Comparison of ENCODE assay signal across 11 mouse cellular contexts in the genomic region with DNA sequence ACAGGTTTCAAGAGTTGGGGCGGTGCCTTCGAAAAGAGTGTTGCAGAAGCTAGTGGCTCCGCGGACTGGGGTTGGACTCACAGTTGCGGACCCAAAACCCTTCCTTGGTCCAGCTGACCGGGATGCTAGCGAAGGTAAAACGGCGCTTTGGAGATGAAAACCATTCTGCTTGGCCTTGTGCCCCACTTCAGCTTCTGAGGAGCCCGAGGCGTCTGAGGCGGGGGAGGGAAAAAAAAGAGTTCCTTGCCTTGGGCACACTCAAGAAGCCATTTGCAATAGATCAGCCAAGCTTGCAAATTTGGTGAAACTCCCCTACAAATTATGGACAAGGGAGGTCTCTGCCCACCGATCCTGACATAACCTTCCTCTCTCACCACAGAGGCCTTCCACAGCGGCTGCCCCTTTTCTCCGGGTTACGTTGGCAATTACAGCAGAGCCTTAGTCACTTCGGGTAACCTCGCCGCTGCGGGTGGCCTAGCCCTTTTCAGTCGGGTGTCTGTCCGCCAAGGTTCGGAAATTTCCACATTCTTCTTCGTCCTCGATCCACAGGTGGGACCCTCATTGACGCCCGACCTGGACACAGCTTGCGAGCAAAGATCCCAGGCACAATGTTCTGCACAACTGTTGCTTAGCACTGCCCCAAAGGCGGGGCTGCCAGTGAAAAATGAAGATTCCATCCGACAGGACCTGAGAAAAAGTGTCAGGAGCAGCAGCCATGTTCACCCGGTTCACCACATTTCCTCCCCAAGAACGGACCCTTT. TPM values are rescaled to one million over a fixed set of nuclear protein-coding genes. Genes with fewer than 3 reads are reported as not detected.
DNase-seq lines count a peak whose midpoint lies in the region; ATAC-seq and TF ChIP-seq lines count a peak whose summit lies in the region.
"Had no signal": no experiment of that assay in that cellular context is flagged by ENCODE, and none has a peak within 500 bp of the region (broad histone marks: within the 10 kb centered on the region; RNA-seq: fewer than 3 reads in every experiment).

Gene Alx1, minus strand, starts transcription at position 486 of the 761 bp plus-strand sequence.

- peaks cover 89% of the 10 kb centered on the region for H3K27me3 ChIP-seq in heart, embryonic 13.5 days (replicated peaks)
- H3K27me3 ChIP-seq in midbrain, embryonic 11.5 days (ENCODE audit: control insufficient read depth, insufficient read depth, low read length): peaks cover 77% of the 10 kb centered on the region
- peaks cover 60% of the 10 kb centered on the region for H3K27me3 ChIP-seq in midbrain, postnatal 0 days (ENCODE audit: insufficient read depth, low read length)
- H3K27me3 ChIP-seq in forebrain, embryonic 13.5 days: peaks cover 82% of the 10 kb centered on the region
- H3K27me3 ChIP-seq in neural tube, embryonic 12.5 days (replicated peaks): peaks cover 73% of the 10 kb centered on the region

- ATAC-seq in heart, embryonic 13.5 days (ENCODE audit: extremely low read depth, insufficient number of reproducible peaks, low FRiP score, low TSS enrichment): no peak
- ATAC-seq in midbrain, embryonic 11.5 days (ENCODE audit: low FRiP score): no peak
- no peak for ATAC-seq in midbrain, postnatal 0 days (ENCODE audit: low FRiP score)
- no peak for ATAC-seq in forebrain, embryonic 13.5 days
- ATAC-seq in neural tube, embryonic 12.5 days (ENCODE audit: low FRiP score, low read depth): no peak
- no peak for ATAC-seq in cerebellum, adult (ENCODE audit: insufficient number of reproducible peaks, low FRiP score, low TSS enrichment)

- intact Hi-C loops in heart, postnatal 14 days (cut with DNase I): no loop called here

- TF ChIP-seq CTCF in midbrain, postnatal 0 days (IDR thresholded peaks at IDR 0.05): no peak

- H3K27ac ChIP-seq in heart, embryonic 13.5 days (replicated peaks): no peak within 1 kb of the TSS
- no peak within 1 kb of the TSS for H3K27ac ChIP-seq in midbrain, embryonic 11.5 days (ENCODE audit: low read depth, low read length)
- no peak within 1 kb of the TSS for H3K27ac ChIP-seq in midbrain, postnatal 0 days (ENCODE audit: low read depth, low read length)
- no peak within 1 kb of the TSS for H3K27ac ChIP-seq in forebrain, embryonic 13.5 days
- H3K27ac ChIP-seq in neural tube, embryonic 12.5 days: no peak within 1 kb of the TSS
- H3K27ac ChIP-seq: liver, embryonic 14.5 days had no signal

- H3K4me3 ChIP-seq in heart, embryonic 13.5 days: peak within 1 kb of the TSS; percentile 55
- H3K4me3 ChIP-seq in midbrain, embryonic 11.5 days (ENCODE audit: low read depth, low read length): no peak within 1 kb of the TSS
- no peak within 1 kb of the TSS for H3K4me3 ChIP-seq in midbrain, postnatal 0 days (ENCODE audit: low read depth, low read length)
- H3K4me3 ChIP-seq in forebrain, embryonic 13.5 days: no peak within 1 kb of the TSS; the same call in 1 of the 2 replicates
- no peak within 1 kb of the TSS for H3K4me3 ChIP-seq in neural tube, embryonic 12.5 days

- no peak within 1 kb of the TSS for H3K9ac ChIP-seq in heart, embryonic 13.5 days
- no peak within 1 kb of the TSS for H3K9ac ChIP-seq in midbrain, embryonic 11.5 days (ENCODE audit: low read length)
- no peak within 1 kb of the TSS for H3K9ac ChIP-seq in midbrain, postnatal 0 days (replicated peaks; ENCODE audit: low read length, poor library complexity, severe bottlenecking)
- H3K9ac ChIP-seq in forebrain, embryonic 13.5 days: no peak within 1 kb of the TSS
- H3K9ac ChIP-seq in neural tube, embryonic 12.5 days: no peak within 1 kb of the TSS
- H3K9ac ChIP-seq: liver, embryonic 14.5 days had no signal

- WGBS in heart, embryonic 13.5 days: 2% methylated on average over 32 of the region's 32 CpGs
- WGBS in midbrain, embryonic 11.5 days: 1% methylated on average over 32 of the region's 32 CpGs
- WGBS in midbrain, postnatal 0 days: 2% methylated on average over 32 of the region's 32 CpGs
- under 1% methylated on average over 32 of the region's 32 CpGs for WGBS in forebrain, embryonic 13.5 days
- WGBS in neural tube, embryonic 12.5 days: under 1% methylated on average over 32 of the region's 32 CpGs

- DNase-seq in heart, postnatal 14 days: no peak
- DNase-seq in midbrain, embryonic 11.5 days (ENCODE audit: low spot score, missing footprints): peak; percentile 95
- DNase-seq in midbrain, postnatal 0 days (ENCODE audit: low spot score): no peak
- no peak for DNase-seq in thymus, postnatal 36 days
- DNase-seq: cerebellum, adult 9-10 months had no signal

- no peaks in the 10 kb centered on the region for H3K36me3 ChIP-seq in heart, embryonic 13.5 days
- no peaks in the 10 kb centered on the region for H3K36me3 ChIP-seq in midbrain, embryonic 11.5 days (ENCODE audit: control insufficient read depth, insufficient read depth, low read length)
- H3K36me3 ChIP-seq in midbrain, postnatal 0 days (ENCODE audit: insufficient read depth, low read length): no peaks in the 10 kb centered on the region
- no peaks in the 10 kb centered on the region for H3K36me3 ChIP-seq in forebrain, embryonic 13.5 days (ENCODE audit: poor library complexity, severe bottlenecking)
- H3K36me3 ChIP-seq in neural tube, embryonic 12.5 days: no peaks in the 10 kb centered on the region

- no peaks in the 10 kb centered on the region for H3K9me3 ChIP-seq in heart, embryonic 13.5 days
- no peaks in the 10 kb centered on the region for H3K9me3 ChIP-seq in midbrain, embryonic 11.5 days (ENCODE audit: control insufficient read depth, low read length)
- H3K9me3 ChIP-seq in midbrain, postnatal 0 days (ENCODE audit: low read length): no peaks in the 10 kb centered on the region
- no peaks in the 10 kb centered on the region for H3K9me3 ChIP-seq in forebrain, embryonic 13.5 days (replicated peaks)
- no peaks in the 10 kb centered on the region for H3K9me3 ChIP-seq in neural tube, embryonic 12.5 days

- H3K4me2 ChIP-seq in heart, embryonic 13.5 days: peak within 1 kb of the TSS; percentile 79
- H3K4me2 ChIP-seq in midbrain, embryonic 11.5 days: no peak within 1 kb of the TSS; the same call in 1 of the 2 replicates
- no peak within 1 kb of the TSS for H3K4me2 ChIP-seq in midbrain, postnatal 0 days (ENCODE audit: low read depth, low read length, poor library complexity, severe bottlenecking)
- H3K4me2 ChIP-seq in forebrain, embryonic 13.5 days: peak within 1 kb of the TSS; percentile 50; the same call in 1 of the 2 replicates
- peak within 1 kb of the TSS; percentile 57 for H3K4me2 ChIP-seq in neural tube, embryonic 12.5 days (replicated peaks)

- peaks cover 18% of the 10 kb centered on the region for H3K4me1 ChIP-seq in heart, embryonic 13.5 days
- H3K4me1 ChIP-seq in midbrain, embryonic 11.5 days (ENCODE audit: control insufficient read depth, insufficient read depth, low read length): peaks cover 2% of the 10 kb centered on the region; the same call in 1 of the 2 replicates
- H3K4me1 ChIP-seq in midbrain, postnatal 0 days (ENCODE audit: insufficient read depth, low read length): no peaks in the 10 kb centered on the region
- peaks cover 18% of the 10 kb centered on the region for H3K4me1 ChIP-seq in forebrain, embryonic 13.5 days
- H3K4me1 ChIP-seq in neural tube, embryonic 12.5 days: peaks cover 13% of the 10 kb centered on the region

RNA-seq across cellular contexts. Expression of gene Alx1, which starts in this region (rescaled TPM):
- polyA plus RNA-seq in heart, embryonic 13.5 days (2015; fragmentation: Nextera tagmentation; extraction: Ambion mirVana): 0.47 and 0.64 TPM in 2 replicates
- total RNA-seq in heart, postnatal 14 days (2021): not detected
- polyA plus RNA-seq in midbrain, embryonic 11.5 days (2014; fragmentation: Nextera tagmentation; extraction: Ambion mirVana): 7.7 and 9.7 TPM in 2 replicates
- not detected in 2 replicates for total RNA-seq in midbrain, postnatal 0 days (2014; rRNA removed)
- polyA plus RNA-seq in midbrain, postnatal 0 days (2015; fragmentation: Nextera tagmentation; extraction: Ambion mirVana): 0.38 and 0.60 TPM in 2 replicates
- 0.90 and 6.8 TPM in 2 replicates for polyA plus RNA-seq in forebrain, embryonic 13.5 days (2015; fragmentation: Nextera tagmentation; extraction: Ambion mirVana)
- 1.1 and 1.4 TPM in 2 replicates for polyA plus RNA-seq in neural tube, embryonic 12.5 days (2016; fragmentation: Nextera tagmentation; extraction: Ambion mirVana)
- total RNA-seq: MEL had no signal

Comparison
In these comparisons a context has a peak if more than half of its experiments do, and no peak if none do; other contexts are left out.
1. H3K4me2 ChIP-seq: peak in heart, embryonic 13.5 days (single experiment), forebrain, embryonic 13.5 days (single experiment) and neural tube, embryonic 12.5 days (single experiment); none in midbrain, embryonic 11.5 days (single experiment) and midbrain, postnatal 0 days (single experiment).